Mouse (Mus musculus) T-helper 1 cell (primary cell): ENCODE data around the gene Olfr1099.

ENCODE experiments used
- in situ Hi-C: fragments of 300-600 bp; cut with MboI, MseI; formaldehyde crosslinking; loops from one replicate; pipeline ENCODE4 v1.15.1; 2025; ENCODE audit warnings: high pct_unique_total_duplicates

Olfr1099 gene

GRCm38 (mm10) chr2:86960593-86960992 is at the start of gene Olfr1099:
Olfr1099 (minus strand) TSS chr2:86960693.
- in situ Hi-C loops = no loop called here

- in situ Hi-C loops = no loop called here
Observed at GRCm38 (mm10) chr2:86998098-86998497, 37.6 kb upstream of the Olfr1099 start, which contains the start of gene Olfr1102. Olfr1102 (plus strand) TSS chr2:86998398.

GRCm38 (mm10) chr2:86991121-86991520 is 30.6 kb upstream of the Olfr1099 start, which contains the start of gene Olfr1101:
Olfr1101 (minus strand) TSS chr2:86991221.
- in situ Hi-C loops = no loop called here

GRCm38 (mm10) chr2:86979854-86980253 is 19.4 kb upstream of the Olfr1099 start, which contains the start of gene Olfr1100:
Olfr1100 (minus strand) TSS chr2:86979954.
- in situ Hi-C loops = no loop called here

- in situ Hi-C loops = no loop called here
Observed at GRCm38 (mm10) chr2:86926557-86926956, 33.9 kb downstream of the Olfr1099 start.

- in situ Hi-C loops = no loop called here
Observed at GRCm38 (mm10) chr2:86924445-86924844, 36.0 kb downstream of the Olfr1099 start, which contains the start of gene Olfr1098. Olfr1098 (minus strand) TSS chr2:86924545.

- in situ Hi-C loops = no loop called here
Observed at GRCm38 (mm10) chr2:86905647-86906046, 54.8 kb downstream of the Olfr1099 start.
